Mouse (Mus musculus): ENCODE data around the gene Eml1.
A peak's percentile ranks its signal among the peaks of the same experiment; 100 is the strongest.

The Eml1 gene

DNA sequence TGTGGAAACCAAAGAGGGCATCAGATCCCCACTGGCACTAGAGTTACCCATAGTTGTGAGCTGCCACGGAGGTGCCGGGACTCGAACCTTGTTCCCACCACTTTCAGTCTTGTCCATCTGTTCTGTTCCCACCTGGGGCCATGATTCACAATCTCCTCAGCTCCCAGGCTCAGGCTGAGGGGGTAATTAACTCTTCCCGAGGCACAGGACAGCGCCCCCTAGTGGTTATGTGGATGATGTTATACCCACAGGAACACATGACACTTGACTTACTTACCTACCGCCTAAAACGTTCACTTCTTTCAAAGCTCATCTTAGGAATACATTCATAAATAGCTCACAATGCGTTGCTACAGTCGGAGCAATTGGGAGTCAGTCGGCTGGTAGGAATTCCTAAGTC, 165.7 kb downstream of the Eml1 start:
- TF ChIP-seq NANOG (IDR thresholded peaks at IDR 0.05; ENCODE audit: borderline replicate concordance, low read length) (no peak), CTCF (conservative IDR thresholded peaks at IDR 0.05; ENCODE audit: low read length) (peak; percentile 74), POU5F1 (IDR thresholded peaks at IDR 0.05; ENCODE audit: borderline replicate concordance, low read length) (no peak)
- Histone ChIP-seq H3K4me3 (replicated peaks; ENCODE audit: low read length) (no peak overlapping the region), H3K27me3 (ENCODE audit: insufficient read depth, low read length) (peaks cover 18% of the 10 kb centered on the region), H3K36me3 (ENCODE audit: insufficient read depth, low read length) (no peaks in the 10 kb centered on the region), H3K4me1 (replicated peaks; ENCODE audit: low read depth, low read length) (peaks cover 12% of the 10 kb centered on the region), H3K9me3 (ENCODE audit: low read length) (no peaks in the 10 kb centered on the region)

DNA sequence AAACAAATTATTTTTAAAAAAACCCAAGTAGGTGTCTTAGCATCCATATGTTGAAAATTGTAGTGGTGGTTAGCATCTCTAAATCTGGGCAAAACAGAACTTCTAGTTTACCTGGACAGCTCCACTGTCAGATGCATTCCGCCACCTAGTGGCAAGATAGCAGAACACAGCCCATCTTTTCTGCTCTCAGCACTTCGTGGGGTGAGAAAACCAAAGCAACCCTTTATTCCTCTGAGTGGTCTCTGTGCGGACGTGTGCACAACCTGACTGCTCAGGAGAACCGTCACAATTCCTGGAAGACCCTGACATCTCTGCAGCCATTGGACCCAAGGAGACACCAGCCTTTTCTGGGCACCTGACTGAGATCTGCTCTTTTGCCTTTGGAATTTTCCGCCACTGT, 170.3 kb downstream of the Eml1 start:
- Histone ChIP-seq H3K4me1 (replicated peaks; ENCODE audit: low read depth, low read length) (peaks cover 32% of the 10 kb centered on the region), H3K36me3 (ENCODE audit: insufficient read depth, low read length) (no peaks in the 10 kb centered on the region), H3K9me3 (ENCODE audit: low read length) (no peaks in the 10 kb centered on the region), H3K27me3 (ENCODE audit: insufficient read depth, low read length) (peaks cover 29% of the 10 kb centered on the region), H3K4me3 (replicated peaks; ENCODE audit: low read length) (no peak overlapping the region)
- peak; percentile 80 for TF ChIP-seq CTCF (conservative IDR thresholded peaks at IDR 0.05; ENCODE audit: low read length)
- TF ChIP-seq NANOG (IDR thresholded peaks at IDR 0.05; ENCODE audit: borderline replicate concordance, low read length) = no peak

DNA sequence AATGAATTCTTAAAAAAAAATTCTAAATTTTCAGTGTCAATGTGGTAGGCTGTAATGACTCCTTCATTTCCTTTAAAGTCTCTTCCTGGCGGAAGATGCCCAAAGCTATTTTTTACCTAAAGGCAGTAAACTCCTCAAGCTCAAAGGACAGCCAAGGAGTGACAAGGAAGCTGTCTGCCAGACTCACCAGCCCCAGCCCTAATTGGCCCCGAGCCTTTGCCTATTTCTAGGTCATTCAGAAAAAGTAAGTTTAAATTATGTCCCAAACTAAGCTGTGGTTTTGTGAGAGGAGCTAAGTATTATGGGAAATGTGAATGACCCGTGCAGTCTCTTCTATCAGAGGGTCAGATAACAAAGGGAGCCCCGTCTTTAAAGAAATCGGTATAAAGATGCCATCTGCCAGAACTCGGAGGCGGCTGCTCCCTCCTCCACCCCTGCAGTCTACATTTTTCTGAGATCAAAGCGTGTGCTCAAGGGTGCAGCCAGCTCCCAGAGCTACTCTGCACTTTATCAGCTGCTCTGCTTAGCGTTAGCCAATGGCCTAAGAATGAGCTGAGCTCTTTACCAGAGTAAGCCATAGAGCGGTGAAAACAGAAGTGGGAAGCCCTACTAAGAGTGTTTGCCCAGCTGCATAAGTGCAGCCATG, 175.9 kb downstream of the Eml1 start:
- TF ChIP-seq POU5F1 (IDR thresholded peaks at IDR 0.05; ENCODE audit: borderline replicate concordance, low read length) = no peak
- no peak for TF ChIP-seq CTCF (conservative IDR thresholded peaks at IDR 0.05; ENCODE audit: low read length)
- no peak for TF ChIP-seq NANOG (IDR thresholded peaks at IDR 0.05; ENCODE audit: borderline replicate concordance, low read length)
- Histone ChIP-seq H3K4me3 (replicated peaks; ENCODE audit: low read length) (no peak overlapping the region), H3K9me3 (ENCODE audit: low read length) (no peaks in the 10 kb centered on the region; the same call in 1 of the 2 replicates), H3K36me3 (ENCODE audit: insufficient read depth, low read length) (no peaks in the 10 kb centered on the region), H3K4me1 (replicated peaks; ENCODE audit: low read depth, low read length) (peaks cover 49% of the 10 kb centered on the region), H3K27me3 (ENCODE audit: insufficient read depth, low read length) (peaks cover 18% of the 10 kb centered on the region)

DNA sequence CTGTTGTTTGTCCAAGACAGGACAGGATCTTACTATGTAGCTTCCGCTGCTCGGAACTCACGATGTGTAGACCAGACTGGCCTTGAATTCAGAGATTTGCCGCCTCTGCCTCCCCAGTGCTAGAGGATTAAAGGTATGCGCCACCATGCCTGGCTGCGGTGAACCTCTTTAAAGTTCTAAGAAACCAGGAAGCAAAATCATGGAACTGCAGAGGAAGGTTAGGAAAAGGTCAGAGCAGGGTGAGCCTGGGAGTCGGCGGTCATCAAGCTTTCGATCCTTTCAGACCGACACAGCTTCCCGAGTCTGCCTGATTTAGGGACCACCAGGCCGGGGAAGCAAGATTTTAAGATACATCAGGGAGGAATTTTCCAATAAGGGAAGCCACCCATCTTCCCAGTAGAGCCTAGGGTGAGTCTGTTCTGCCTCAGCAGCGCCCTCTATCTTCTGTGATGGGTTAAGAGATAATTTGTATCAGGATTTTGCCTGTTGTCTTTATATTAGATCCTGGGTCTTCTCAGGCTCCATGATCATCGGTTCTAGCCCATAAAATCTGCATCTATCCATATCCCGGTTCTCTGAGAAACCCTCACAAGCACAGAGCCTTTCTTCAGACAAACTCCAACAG, 176.6 kb downstream of the Eml1 start:
- Histone ChIP-seq H3K9me3 (ENCODE audit: low read length) (no peaks in the 10 kb centered on the region; the same call in 1 of the 2 replicates), H3K27me3 (ENCODE audit: insufficient read depth, low read length) (peaks cover 14% of the 10 kb centered on the region), H3K4me3 (replicated peaks; ENCODE audit: low read length) (0 out of 2 replicates have a peak overlapping the region, but pooled peaks have one; percentile 7), H3K4me1 (replicated peaks; ENCODE audit: low read depth, low read length) (peaks cover 51% of the 10 kb centered on the region), H3K36me3 (ENCODE audit: insufficient read depth, low read length) (no peaks in the 10 kb centered on the region)
- no peak for TF ChIP-seq NANOG (IDR thresholded peaks at IDR 0.05; ENCODE audit: borderline replicate concordance, low read length)
- no peak for TF ChIP-seq POU5F1 (IDR thresholded peaks at IDR 0.05; ENCODE audit: borderline replicate concordance, low read length)
- peak; percentile 68 for TF ChIP-seq CTCF (conservative IDR thresholded peaks at IDR 0.05; ENCODE audit: low read length)

DNA sequence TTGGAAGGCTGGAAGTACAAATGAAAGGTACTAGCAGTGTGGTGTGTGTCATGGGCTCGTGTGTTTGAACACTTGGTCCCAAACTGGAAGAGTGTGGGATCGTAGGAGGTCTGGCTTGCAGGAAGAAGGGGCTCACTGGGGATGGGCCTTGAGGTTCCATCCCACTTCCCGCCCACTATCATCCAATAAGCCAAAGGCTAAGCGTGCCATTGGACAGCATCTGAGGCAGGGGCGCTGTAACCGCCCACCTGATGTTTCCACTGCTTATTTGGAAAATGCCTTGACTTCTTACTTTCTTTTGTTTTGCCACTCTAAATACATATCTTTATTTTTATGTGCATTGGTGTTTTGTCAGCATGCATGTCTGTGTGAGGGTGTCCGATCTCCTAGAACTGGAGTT, 181.0 kb downstream of the Eml1 start:
- peaks cover 55% of the 10 kb centered on the region for H3K4me1 ChIP-seq (replicated peaks; ENCODE audit: low read depth, low read length)
- no peak for TF ChIP-seq NANOG (IDR thresholded peaks at IDR 0.05; ENCODE audit: borderline replicate concordance, low read length)
- TF ChIP-seq POU5F1 (IDR thresholded peaks at IDR 0.05; ENCODE audit: borderline replicate concordance, low read length) = no peak
- no peak for TF ChIP-seq CTCF (conservative IDR thresholded peaks at IDR 0.05; ENCODE audit: low read length)
- H3K27me3 ChIP-seq (ENCODE audit: insufficient read depth, low read length) = peaks cover 15% of the 10 kb centered on the region
- no peaks in the 10 kb centered on the region for H3K36me3 ChIP-seq (ENCODE audit: insufficient read depth, low read length)
- H3K4me3 ChIP-seq (replicated peaks; ENCODE audit: low read length) = 0 out of 2 replicates have a peak overlapping the region, but pooled peaks have one; percentile 13
- no peaks in the 10 kb centered on the region; the same call in 1 of the 2 replicates for H3K9me3 ChIP-seq (ENCODE audit: low read length)

DNA sequence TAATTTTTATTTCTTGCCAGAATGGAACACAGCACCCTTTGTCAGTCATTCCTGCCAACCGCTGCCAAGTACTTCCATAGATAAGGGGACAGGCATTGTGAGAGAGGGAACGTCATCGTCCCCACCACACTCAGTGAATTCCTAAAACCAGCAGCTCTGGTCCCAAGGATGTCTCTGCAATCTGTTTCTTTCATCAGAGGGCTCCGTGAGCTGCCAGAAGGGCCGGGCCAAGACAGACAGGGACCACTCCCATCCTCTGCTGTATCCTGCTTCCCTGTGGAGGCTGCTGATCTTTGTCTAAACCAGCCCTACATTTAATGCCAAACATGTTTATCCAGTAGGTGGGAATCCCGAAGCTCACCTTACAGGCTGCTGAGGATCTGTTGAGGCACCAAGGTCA, 182.3 kb downstream of the Eml1 start:
- peaks cover 23% of the 10 kb centered on the region for H3K27me3 ChIP-seq (ENCODE audit: insufficient read depth, low read length)
- H3K36me3 ChIP-seq (ENCODE audit: insufficient read depth, low read length) = no peaks in the 10 kb centered on the region
- TF ChIP-seq NANOG (IDR thresholded peaks at IDR 0.05; ENCODE audit: borderline replicate concordance, low read length) (no peak), CTCF (conservative IDR thresholded peaks at IDR 0.05; ENCODE audit: low read length) (no peak), POU5F1 (IDR thresholded peaks at IDR 0.05; ENCODE audit: borderline replicate concordance, low read length) (no peak)
- no peaks in the 10 kb centered on the region; the same call in 1 of the 2 replicates for H3K9me3 ChIP-seq (ENCODE audit: low read length)
- no peak overlapping the region for H3K4me3 ChIP-seq (replicated peaks; ENCODE audit: low read length)
- H3K4me1 ChIP-seq (replicated peaks; ENCODE audit: low read depth, low read length) = peaks cover 43% of the 10 kb centered on the region

DNA sequence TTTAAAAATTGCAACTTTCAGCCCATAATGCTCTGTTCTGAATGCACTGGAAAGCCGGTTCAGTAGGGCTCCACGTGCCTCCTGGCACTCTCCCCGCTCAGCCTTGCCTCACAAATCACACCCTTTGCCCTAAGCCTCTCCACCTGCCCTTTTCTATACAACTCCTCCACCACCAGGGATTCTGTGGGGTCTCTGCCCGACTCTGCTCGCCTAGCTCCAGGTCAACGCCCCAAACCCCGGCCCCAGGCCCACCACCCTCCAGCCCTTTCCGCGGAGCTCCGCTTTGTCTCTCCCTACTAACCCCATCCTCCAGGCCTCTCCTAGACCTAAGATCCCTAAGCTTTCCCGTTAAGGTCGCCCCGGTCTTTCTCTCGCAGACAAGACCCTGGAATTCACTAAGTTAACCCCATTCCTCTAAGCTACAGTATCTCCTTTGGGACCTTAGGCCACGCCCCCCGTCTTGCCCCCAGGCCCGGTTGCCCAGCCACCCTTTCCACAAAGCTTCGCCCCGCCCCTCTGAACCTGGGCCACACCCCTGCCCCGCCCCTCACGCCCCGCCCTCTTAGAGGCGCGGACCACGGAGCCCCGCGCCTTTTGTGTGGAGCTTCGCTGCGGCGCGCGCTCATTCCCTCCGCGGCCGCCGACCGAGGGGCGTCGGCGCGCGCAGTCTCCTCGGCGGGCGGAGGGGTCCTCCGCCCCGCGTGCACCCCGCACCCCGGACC, 183.5 kb downstream of the Eml1 start, which contains the start of gene Evl:
Gene Evl (plus strand): TSS at position 601 of the 722 bp plus-strand sequence.
- Histone ChIP-seq H3K36me3 (ENCODE audit: insufficient read depth, low read length) (no peaks in the 10 kb centered on the region), H3K27me3 (ENCODE audit: insufficient read depth, low read length) (peaks cover 30% of the 10 kb centered on the region), H3K4me3 (replicated peaks; ENCODE audit: low read length) (peak within 1 kb of the TSS; percentile 89), H3K4me1 (replicated peaks; ENCODE audit: low read depth, low read length) (peaks cover 39% of the 10 kb centered on the region), H3K9me3 (ENCODE audit: low read length) (no peaks in the 10 kb centered on the region)
- no peak for TF ChIP-seq CTCF (conservative IDR thresholded peaks at IDR 0.05; ENCODE audit: low read length)
- no peak for TF ChIP-seq POU5F1 (IDR thresholded peaks at IDR 0.05; ENCODE audit: borderline replicate concordance, low read length)
- TF ChIP-seq NANOG (IDR thresholded peaks at IDR 0.05; ENCODE audit: borderline replicate concordance, low read length) = no peak

DNA sequence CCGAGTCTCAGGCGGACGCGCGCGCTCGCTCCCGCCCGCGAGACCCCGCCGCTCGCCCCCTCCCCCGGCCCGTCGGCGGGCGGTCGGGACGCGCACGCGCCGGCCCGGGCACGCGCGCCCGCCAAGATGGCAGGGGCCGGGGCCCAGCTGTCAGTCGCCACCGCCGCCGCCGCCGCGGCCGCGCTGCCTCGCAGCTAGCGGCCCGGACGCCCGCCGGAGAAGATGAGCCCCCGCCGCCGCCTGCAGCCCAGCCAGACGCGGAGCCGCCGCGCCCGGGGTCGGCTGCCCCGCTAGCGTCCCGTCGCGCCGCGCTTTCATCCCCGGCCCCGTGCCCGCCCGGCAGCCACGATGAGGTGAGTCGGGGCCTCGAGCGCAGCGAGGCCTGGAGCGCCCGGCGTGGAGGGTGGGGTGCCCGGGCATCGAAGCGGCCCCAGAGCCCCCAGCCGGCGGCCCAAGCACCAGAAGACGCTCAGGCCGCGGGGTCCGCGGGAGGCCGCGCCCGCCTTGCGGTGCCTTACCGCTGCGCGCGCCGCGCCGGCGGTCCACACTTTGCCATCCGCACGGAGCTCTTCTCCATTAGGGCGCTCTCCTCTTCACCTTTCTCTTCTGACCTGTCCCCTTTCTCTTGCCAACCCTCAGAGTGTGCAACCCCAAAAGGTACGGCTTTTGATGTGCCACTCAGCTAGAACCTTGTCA, 184.3 kb downstream of the Eml1 start:
- peaks cover 39% of the 10 kb centered on the region for H3K4me1 ChIP-seq (replicated peaks; ENCODE audit: low read depth, low read length)
- no peak for TF ChIP-seq CTCF (conservative IDR thresholded peaks at IDR 0.05; ENCODE audit: low read length)
- TF ChIP-seq NANOG (IDR thresholded peaks at IDR 0.05; ENCODE audit: borderline replicate concordance, low read length) = no peak
- no peak for TF ChIP-seq POU5F1 (IDR thresholded peaks at IDR 0.05; ENCODE audit: borderline replicate concordance, low read length)
- H3K27me3 ChIP-seq (ENCODE audit: insufficient read depth, low read length) = peaks cover 30% of the 10 kb centered on the region
- no peaks in the 10 kb centered on the region for H3K36me3 ChIP-seq (ENCODE audit: insufficient read depth, low read length)
- H3K4me3 ChIP-seq (replicated peaks; ENCODE audit: low read length) = peak overlapping the region; percentile 89
- no peaks in the 10 kb centered on the region for H3K9me3 ChIP-seq (ENCODE audit: low read length)
